Mouse (Mus musculus): ENCODE measurements around the gene Ptprn2.
"Not testable (repeated sequence)": the region's sequence is repeated elsewhere in the genome, so short reads cannot be mapped to it uniquely, and the experiment has no call there.

Gene Ptprn2

DNA sequence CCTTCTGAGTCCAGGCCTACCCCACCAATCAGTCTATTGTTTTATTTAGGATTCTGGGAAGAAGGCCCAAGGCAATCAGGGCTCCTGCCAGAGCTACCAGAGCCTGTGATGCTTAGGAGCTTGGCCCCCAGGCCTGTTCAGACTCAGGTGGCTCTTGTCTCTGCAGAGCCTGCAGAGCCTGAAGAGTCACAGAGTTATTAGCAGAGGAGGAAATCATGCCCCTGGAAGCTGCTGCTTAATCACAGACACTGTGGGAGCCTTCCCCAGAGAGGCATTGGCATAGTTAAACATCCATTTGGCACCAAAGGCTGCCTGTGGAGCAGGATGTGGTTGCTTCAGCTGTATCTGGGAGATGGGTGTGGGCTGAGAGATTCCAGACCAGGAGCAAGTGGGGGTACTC, 30.3 kb downstream of the Ptprn2 start:
- DNase-seq (ENCODE audit: low read depth): no peak

DNA sequence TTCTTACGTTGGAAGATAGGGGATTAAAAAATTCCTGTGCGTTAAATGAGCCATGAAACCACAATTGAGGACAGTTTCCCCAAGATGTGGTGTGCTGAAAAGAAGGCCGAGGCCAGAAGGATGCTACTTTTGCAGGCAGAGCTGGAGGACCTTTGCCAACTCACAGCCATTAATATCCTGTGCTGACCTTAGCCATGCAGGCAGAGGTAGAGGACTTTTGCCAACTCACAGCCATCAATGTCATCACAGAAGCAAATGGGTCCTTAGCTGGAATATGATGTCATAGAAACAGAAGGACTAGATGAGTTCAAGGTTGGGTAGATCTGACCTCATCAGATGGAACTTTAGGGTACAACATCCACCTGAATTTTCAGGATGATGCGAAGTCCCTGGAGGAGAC, 43.3 kb downstream of the Ptprn2 start:
- no peak for DNase-seq (ENCODE audit: low read depth)

DNA sequence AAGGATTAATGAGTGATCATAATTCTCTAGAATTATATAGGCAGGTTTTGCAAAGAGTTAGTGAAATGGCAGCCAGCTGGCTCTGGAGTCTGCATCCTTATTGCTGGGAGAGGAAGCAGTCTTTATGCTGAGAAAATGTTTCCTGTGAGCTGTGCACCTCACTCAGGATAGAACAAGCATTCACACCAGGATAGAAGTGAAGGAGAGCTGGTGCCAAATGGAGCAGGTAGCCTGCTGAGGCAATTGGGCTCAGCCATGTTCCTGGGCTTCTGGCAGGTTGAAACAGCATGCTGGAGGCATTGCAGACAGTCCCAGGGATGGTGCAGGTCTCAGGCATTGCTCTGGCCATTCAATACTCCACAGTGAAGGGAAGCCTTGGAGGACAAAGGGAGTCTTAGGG, 47.8 kb downstream of the Ptprn2 start:
- no peak for DNase-seq (ENCODE audit: low read depth)

- no peak for DNase-seq (ENCODE audit: low read depth)
Observed at GRCm38 (mm10) chr12:116539305-116539704, 53.8 kb downstream of the Ptprn2 start.

DNA sequence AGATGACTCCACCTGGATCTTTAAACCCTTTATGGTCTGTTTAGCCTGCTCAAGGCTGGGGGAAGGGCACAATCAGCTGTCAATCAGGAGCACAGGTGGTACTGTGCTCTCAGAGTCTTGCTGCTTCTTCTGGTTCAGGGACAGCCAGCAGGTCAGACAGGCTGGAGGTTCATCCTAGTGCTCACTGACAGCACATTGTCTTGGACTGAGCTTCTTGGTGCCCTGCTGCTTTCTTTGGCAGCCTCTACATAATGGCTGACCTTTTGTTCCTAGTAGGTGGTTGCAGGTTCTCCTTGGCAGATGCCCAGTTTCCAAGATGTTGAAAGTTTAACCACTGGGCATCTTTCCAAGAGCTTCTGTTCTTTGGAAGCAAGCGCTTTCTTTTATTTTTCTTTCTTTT, 55.1 kb downstream of the Ptprn2 start:
- no peak for DNase-seq (ENCODE audit: low read depth)

DNA sequence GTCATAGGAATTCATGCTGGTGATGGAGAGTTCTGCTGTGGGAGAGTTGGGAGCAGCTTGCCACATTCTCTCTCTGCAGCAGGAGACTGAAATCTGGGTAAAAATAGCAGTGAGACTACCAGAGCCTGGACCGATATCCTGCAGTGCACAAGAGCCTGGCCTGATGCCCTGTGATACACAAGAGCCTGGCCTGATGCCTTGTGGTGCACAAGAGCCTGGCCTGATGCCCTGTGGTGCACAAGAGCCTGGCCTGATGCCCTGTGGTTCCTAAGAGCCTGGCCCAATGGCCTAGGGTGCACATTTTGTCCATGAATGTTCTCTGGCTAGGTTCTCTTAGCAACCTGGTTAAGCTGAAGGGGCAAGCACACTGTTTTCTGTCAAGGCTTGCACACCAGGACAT, 64.5 kb downstream of the Ptprn2 start:
- DNase-seq (ENCODE audit: low read depth): no peak

DNA sequence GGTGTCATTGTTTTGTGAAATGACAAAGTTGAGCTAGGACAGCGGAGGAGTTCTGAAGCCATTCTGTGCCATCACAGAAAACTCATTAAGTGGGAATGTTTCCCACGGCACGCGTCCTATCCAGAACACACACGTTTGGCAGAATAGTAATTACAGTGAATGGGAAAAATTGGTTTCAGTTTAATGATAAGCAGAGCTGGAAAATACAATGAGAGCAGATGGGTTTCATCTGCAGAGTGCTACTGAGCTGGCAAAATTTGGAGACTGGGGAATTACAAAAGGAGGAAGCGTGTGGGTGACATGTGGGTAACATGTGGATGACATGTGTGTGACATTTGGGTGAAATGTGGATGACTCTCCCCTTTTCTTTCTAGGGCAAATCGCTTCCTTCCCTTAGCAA, 66.0 kb downstream of the Ptprn2 start:
- no peak for DNase-seq (ENCODE audit: low read depth)

GRCm38 (mm10) chr12:116552306-116552705, 66.8 kb downstream of the Ptprn2 start:
- DNase-seq (ENCODE audit: low read depth): no peak

GRCm38 (mm10) chr12:116553361-116553760, 67.8 kb downstream of the Ptprn2 start:
- no peak for DNase-seq (ENCODE audit: low read depth)

- no peak for DNase-seq (ENCODE audit: low read depth)
Observed at GRCm38 (mm10) chr12:116555964-116556363, 70.4 kb downstream of the Ptprn2 start.

GRCm38 (mm10) chr12:116564441-116564840, 78.9 kb downstream of the Ptprn2 start:
- DNase-seq (ENCODE audit: low read depth): no peak

DNA sequence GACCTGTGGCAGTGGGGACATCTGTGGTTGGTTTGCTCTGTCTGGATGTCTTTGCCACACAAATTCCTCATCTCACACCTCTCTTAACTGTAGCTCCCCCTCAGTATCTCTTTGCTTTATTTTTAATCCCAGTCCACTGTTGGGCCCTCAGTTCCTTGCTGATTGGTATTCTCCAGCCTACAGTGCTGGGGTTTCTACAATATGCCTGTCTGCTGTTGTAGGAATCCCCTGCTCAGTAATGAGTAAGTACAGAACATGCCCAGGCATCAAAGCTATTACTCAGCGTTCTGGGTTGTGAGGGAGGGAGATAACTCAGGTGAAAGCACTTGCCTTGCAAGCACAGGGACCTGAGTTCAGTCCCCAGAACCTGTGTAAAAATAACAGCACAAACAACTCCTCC, 81.2 kb downstream of the Ptprn2 start:
- DNase-seq (ENCODE audit: low read depth): no peak

GRCm38 (mm10) chr12:116567170-116567569, 81.7 kb downstream of the Ptprn2 start:
- DNase-seq (ENCODE audit: low read depth): no peak

- no peak for DNase-seq (ENCODE audit: low read depth)
Observed at GRCm38 (mm10) chr12:116569568-116569967, 84.0 kb downstream of the Ptprn2 start.

GRCm38 (mm10) chr12:116574102-116574501, 88.6 kb downstream of the Ptprn2 start:
- no peak for DNase-seq (ENCODE audit: low read depth)

DNA sequence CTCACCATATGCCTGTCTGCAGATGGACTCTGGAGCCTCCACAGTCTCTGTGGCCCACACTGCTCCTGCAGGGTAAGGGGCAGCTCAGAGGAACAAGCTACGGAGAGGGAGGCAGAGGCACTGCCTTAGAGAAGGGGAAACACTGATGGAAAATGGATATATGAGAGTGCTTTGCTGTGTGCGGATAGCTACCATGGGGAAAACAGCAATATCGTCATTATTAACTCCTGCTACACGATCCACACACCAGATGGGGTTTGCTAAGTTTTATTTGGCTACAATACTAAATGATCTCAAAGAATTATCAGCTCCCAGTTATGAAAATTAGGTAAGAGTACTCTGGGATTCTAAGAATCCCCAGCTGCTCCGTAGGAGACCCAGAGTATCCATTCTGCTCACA, 89.2 kb downstream of the Ptprn2 start:
- DNase-seq (ENCODE audit: low read depth): no peak

GRCm38 (mm10) chr12:116577917-116578316, 92.4 kb downstream of the Ptprn2 start:
- DNase-seq (ENCODE audit: low read depth): not testable (repeated sequence)

DNA sequence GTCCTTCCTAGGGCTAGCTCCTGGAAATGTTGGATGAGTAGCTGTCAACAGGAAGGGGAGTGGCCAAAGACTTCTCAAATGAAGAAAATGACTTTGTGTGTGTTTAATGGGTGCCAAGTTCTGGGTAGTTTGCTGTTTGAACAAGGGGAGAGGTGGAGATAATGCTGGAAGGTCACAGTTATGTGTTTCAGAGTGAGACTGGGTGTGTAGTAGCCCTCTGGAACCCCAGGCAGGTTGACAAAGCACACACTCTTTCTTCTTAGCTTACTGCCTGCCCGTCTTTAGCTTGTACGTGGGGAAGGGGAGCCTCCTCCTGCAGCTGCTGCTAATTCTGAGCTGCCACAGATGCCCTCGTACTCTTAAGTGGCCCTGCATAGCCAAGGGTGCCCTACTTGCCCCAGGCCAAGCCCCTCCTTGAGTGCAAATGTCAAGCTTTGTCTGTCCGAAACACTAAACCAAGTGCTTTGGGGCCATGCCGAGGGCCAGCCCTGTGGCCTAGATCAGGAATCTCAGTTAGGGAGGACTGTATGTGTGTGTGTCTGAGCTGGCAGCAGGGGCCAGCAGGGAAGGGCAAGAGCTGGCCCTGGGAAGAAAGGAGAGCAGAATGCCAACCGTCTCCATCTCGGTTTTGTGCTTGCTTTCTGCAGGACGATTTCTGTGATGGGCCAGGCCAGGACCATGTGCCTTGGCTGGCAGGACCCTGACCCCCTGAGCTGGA, 95.5 kb downstream of the Ptprn2 start:
- DNase-seq (ENCODE audit: low read depth): no peak

DNA sequence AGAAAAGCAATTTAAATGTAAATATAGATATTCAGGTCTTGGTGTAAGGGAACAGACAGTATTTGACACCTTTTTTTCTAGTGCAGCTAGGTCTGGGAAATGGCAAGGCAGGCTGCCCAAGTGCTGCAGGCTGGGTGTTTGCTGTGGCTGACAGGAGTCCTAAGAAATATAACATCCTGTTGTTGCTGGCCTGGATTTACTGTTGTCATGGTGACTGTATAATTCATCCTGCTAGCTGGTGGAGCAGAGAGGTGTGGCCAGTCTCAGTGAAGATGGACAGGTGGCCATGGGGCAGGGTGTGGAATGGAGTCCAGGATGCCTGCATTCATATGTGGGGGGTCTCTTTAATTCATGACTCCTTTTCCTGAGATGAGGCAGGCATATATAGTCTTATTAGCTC, 96.3 kb downstream of the Ptprn2 start:
- no peak for DNase-seq (ENCODE audit: low read depth)

DNA sequence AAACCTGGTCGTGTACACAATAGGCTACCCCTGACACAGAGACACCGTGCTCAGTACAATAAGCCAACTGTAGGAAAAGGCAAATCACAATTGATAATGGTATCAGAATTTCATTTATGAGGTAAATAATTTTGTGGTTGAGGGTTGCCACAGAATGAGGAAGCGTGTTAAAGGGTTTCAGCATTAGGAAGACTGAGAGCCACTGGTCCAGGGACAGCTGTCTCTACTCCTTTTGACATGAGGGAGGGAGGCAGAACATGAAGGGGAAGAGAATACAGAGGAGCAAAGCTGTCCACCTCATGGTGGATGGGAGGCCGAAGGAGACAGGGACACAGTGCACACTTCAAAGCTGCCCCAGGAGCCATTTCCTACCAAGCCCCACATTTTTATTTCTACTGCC, 97.3 kb downstream of the Ptprn2 start:
- no peak for DNase-seq (ENCODE audit: low read depth)

DNA sequence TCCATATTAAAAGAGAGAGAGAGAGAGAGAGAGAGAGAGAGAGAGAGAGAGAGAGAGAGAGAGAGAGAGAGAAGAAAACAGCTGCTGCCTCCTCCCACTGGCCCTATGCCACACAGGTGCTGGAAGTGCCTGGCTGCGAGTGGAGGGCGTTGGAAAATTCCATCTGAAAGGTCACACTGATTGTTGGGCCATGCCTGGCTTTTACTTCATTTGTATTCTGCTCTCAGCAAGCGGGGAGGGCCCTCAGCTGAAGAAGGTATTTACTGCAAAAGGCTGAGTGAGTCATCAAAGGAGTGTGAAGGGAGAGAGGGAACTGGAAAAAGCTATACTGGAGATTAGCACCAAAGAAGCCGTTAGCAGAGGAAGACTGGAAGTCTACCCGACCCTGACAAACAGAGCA, 99.5 kb downstream of the Ptprn2 start:
- DNase-seq (ENCODE audit: low read depth): no peak

GRCm38 (mm10) chr12:116586167-116586566, 100.6 kb downstream of the Ptprn2 start:
- DNase-seq (ENCODE audit: low read depth): no peak

DNA sequence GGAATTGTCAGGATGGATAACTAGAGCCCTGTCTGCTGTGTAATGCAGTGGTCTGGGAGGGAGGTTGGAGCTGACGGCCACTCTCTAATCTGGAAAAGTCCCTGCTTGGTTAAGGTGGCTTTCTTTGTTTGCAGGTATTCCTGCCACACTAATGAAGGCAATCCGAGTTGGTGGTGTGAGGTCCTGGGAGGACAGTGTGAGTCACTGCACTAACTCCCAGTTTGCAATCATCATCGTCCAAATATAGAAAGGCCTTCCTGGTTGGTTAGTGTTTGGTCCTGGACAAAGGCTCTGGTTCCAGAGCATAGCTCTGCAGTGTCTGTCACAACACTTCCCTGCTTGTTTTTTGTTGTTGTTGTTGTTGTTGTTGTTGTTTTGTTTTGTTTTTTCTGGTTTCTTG, 102.0 kb downstream of the Ptprn2 start:
- DNase-seq (ENCODE audit: low read depth): no peak

GRCm38 (mm10) chr12:116590076-116590475, 104.6 kb downstream of the Ptprn2 start:
- no peak for DNase-seq (ENCODE audit: low read depth)

GRCm38 (mm10) chr12:116594457-116594856, 108.9 kb downstream of the Ptprn2 start:
- no peak for DNase-seq (ENCODE audit: low read depth)
